Mouse (Mus musculus): ENCODE measurements around the gene Kbtbd3. TPM values are rescaled to one million over a fixed set of nuclear protein-coding genes. Genes with fewer than 3 reads are reported as not detected.

Gene Kbtbd3
- 4.2 TPM for polyA plus RNA-seq (2017; shearing (Covaris generic))

GRCm38 (mm10) chr9:4309351-4310085, at the start of gene Kbtbd3, which contains the start of gene Aasdhppt:
Gene Kbtbd3 (plus strand): TSS chr9:4309833.
Gene Aasdhppt (minus strand): TSS chr9:4309471.

GRCm38 (mm10) chr9:4375828-4376639, 66.4 kb downstream of the Kbtbd3 start, which contains the start of gene Msantd4:
Gene Msantd4 (plus strand): TSS chr9:4376562.

Other genes starting within 250 kb of the Kbtbd3 start
- gene Aasdhppt, start 362 bp upstream of the Kbtbd3 start, polyA plus RNA-seq (2017; shearing (Covaris generic)): 20.4 TPM
- 10.7 TPM for gene Msantd4, start 66.7 kb downstream of the Kbtbd3 start, polyA plus RNA-seq (2017; shearing (Covaris generic))